Mouse (Mus musculus): ENCODE measurements at regions not wholly inside any gene's neighbourhood (a gene's known extent, or its start where the extent isn't known, plus 50 kb on each side); places are given as distances from the start of the nearest gene placed in this dataset.

DNA sequence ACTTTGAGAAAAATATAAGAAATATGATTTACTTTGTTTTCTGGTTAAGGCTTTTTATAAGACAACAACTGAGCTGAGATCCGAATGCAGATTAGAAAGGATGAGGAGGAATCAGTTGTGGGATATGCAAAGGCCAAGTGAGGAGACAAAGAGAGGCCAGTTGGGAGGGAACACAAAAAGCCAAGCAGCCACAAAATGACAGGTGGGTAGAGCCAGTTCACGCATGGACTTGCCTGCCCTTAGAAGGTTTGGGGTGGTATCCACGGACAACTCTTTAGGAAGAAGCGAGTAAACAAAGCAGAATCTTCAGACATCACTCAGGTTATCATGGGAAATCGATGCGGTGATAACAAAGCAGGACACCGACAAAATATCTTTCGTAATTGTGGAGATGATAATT is 123.2 kb downstream of the Gm5426 start:
- no peak for TF ChIP-seq CTCF (conservative IDR thresholded peaks at IDR 0.05; ENCODE audit: low read length)
- no peak for TF ChIP-seq POU5F1 (IDR thresholded peaks at IDR 0.05; ENCODE audit: borderline replicate concordance, low read length)
